Mouse (Mus musculus) cortical plate, adult 2 months (tissue): Measurements from ENCODE around the gene Cs. TPM values are rescaled to one million over a fixed set of nuclear protein-coding genes. Genes with fewer than 3 reads are reported as not detected.

Source experiments
- H3K27ac ChIP-seq: fragments of 200-500 bp; 2 replicates; pipeline ENCODE4 v1.5.1; 2012; ENCODE audit warnings: low read length, control low read depth, inconsistent platforms; ENCODE audit not compliant: insufficient read depth
- H3K4me1 ChIP-seq: fragments of 200-500 bp; 2 replicates; pipeline ENCODE4 v1.6.1; 2011; ENCODE audit warnings: low read length; ENCODE audit not compliant: control insufficient read depth, insufficient read depth
- H3K4me3 ChIP-seq: fragments of 200-500 bp; 2 replicates; pipeline ENCODE4 v1.5.1; 2011; ENCODE audit warnings: mild to moderate bottlenecking, low read length, control low read depth; ENCODE audit not compliant: insufficient read depth
- CTCF ChIP-seq: fragments of 200-500 bp; IDR thresholded peaks from 2 replicates; pipeline ENCODE4 v1.5.1; 2011; ENCODE audit warnings: mild to moderate bottlenecking, control low read depth, low read length; ENCODE audit not compliant: insufficient read depth; ENCODE audit errors: extremely low read depth
- POLR2A ChIP-seq: fragments of 200-500 bp; IDR thresholded peaks from 2 replicates; pipeline ENCODE4 v1.6.1; 2011; ENCODE audit warnings: mild to moderate bottlenecking, low read length, control low read depth; ENCODE audit not compliant: insufficient read depth; ENCODE audit errors: extremely low read depth
- polyA plus RNA-seq: library from polyadenylated mRNA; depleted of rRNA; stranded (reverse); fragments of >200 nt; gene quantifications from 2 replicates; pipeline ENCODE4 v1.2.3, GENCODE M21; 2012; rRNA removed

The Cs gene
- polyA plus RNA-seq, 1 experiment: 233 TPM

DNA sequence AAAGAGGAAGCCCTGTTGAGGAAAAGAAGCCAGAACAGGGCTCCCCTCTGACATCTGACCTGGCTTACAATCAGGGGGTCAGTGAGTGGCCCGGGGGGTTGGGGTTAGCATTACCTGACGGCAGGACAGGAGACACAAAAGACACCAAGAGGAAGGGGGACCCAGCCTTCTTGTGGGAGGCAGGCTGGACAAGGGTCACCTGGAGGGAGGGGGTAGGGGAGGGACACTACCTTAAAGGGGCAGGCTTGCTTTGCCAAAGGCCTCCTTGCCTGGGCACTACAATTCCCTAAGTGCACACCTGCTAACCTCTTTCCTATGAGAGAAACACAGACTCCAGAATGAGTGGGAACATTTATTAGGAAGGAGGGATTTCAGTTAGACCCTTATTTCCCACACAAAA is 63.5 kb downstream of the Cs start, which contains the start of gene Slc39a5:
Slc39a5 (minus strand) TSS at position 174 of the 400 bp plus-strand sequence.
- no peaks in the 10 kb centered on the region for H3K4me1 ChIP-seq
- no peak within 1 kb of the TSS for H3K4me3 ChIP-seq
- H3K27ac ChIP-seq: no peak within 1 kb of the TSS
- TF ChIP-seq POLR2A (no peak), CTCF (no peak)

DNA sequence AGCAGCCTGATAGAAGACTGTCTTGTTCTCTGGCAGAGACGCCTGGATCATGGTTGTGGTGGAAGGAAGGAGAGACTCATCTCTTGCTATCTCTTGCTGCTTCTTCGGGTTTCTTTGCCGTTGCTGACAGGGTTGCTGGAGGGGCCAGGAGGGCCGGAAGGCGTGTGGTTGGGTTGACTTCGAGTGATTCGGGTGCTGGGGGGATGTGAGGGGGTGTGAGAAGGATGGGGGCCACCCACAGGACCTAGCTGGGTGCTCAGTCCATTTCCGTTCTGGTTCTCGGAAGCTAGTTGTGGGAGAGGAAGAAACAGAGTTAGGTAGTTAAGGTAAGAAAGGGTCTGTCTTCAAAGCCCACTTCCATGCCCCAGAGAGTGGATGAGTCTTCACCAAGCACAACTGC is 64.1 kb downstream of the Cs start:
- TF ChIP-seq POLR2A: no peak
- TF ChIP-seq CTCF: no peak
- H3K27ac ChIP-seq: no peak overlapping the region
- no peak overlapping the region for H3K4me3 ChIP-seq
- H3K4me1 ChIP-seq: no peaks in the 10 kb centered on the region

DNA sequence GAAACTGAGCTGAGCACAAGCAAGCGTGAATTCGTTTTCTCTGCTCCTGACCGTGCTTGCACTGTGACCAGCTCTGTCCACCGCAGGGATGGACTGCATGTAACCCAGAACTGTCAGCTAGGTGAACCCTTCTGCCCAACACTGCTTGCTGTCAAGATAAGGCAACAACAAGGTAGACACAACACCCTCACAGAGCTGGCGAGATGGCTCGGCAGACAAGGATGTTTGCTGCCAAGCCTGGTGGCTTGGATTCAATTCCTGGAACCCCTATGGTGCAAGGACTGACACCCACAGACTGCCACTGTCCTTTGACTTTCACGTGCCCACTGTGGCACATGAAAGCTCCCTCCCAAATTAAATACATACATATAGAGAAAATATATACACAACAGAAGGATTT is 66.4 kb downstream of the Cs start:
- TF ChIP-seq CTCF (no peak), POLR2A (no peak)
- Histone ChIP-seq H3K27ac (no peak overlapping the region), H3K4me3 (no peak overlapping the region)

DNA sequence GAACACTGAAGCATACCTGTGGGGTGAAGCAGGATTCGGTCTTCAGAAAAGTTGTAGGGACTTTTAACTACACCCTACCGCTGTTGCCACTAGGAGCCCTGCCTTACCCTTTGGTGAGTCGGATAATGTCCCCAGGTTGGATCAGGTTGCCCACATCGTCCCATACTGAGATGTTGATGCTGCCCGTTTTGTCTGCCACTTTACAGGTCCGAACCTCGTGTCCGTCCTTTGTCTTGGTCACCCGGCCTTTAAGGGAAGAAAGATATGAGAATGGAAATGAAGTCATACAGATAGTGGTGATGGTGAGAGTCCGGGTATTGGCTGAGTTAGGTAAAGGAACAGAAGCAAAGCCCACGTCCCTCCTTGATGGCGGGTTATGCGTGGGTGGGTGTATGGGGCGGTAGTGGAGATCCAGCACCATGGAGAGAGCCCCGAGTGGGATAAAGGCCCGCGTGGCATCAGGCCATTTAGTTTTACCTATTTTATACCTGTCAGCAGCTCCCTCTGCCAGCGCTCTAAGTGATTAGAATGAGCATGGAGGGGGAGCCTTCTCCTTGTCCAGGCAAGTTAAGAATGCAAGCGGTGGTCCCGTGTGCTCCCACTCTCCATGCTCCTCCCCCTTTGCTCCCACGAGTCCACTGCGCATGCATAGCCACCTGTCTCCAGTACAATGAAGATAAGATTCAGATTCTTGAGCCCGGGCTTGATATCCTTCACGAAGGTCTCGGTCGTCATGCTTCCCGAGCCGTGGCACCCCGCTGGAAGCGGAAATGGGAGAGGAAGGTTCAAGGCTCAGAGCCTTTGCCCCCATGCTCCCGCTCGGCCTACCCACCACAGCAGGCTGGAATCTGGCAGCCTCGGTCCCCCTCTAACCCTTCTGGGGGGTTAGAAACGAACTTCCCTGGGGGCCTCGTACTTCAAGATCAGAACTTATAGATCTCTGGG is 71.3 kb downstream of the Cs start:
- Histone ChIP-seq H3K27ac (peak overlapping the region; percentile 22; the same call in 1 of the 2 replicates), H3K4me3 (peak overlapping the region; percentile 78), H3K4me1 (peaks cover 7% of the 10 kb centered on the region; the same call in 1 of the 2 replicates)
- TF ChIP-seq POLR2A (peak; percentile 39; the same call in 1 of the 2 replicates), CTCF (no peak)

More for the DNA sequence above, 66.4 kb downstream of the Cs start:
- H3K4me1 ChIP-seq: no peaks in the 10 kb centered on the region

DNA sequence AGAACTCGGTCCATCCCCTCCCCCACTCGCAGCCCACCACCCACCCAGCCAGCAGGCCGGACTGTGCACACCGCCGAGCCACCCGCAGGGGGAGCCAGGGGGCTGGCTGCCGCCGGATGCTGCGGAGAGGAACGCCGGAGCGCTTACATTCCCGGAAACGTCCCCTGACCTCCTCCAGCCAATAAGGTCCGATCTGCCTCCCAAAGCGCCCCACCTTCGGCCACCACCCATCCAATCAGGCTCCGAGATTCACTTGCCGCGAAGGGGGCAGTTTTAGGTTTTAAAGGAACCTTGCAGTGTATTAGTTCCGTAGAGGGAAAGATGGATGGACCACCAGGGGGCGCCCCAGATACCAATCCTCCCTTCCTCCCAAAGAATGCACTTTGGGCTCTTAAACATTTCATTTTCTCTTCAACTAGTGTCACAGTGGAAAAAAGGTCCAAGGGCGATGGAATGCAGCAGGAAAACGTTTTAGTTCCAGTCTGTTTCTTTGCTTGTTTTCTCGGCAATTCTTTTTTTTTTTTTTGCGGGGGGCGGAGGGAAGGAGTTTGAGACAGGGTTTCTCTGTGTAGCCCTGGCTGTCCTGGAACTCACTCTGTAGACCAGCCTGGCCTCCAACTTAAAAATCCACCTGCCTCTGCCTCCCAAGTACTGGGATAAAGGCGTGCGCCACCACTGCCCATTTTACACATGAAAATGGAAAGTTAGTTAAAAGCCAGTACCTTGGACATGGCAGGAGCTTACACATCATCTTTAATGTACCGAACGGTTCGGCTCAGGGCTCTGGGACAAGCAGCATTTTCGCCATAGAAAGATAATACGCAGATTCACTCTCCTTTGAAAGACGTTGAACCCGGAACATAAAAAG is 72.4 kb downstream of the Cs start:
- Histone ChIP-seq H3K27ac (peak overlapping the region; percentile 44; the same call in 1 of the 2 replicates), H3K4me1 (peaks cover 7% of the 10 kb centered on the region; the same call in 1 of the 2 replicates), H3K4me3 (peak overlapping the region; percentile 78)
- TF ChIP-seq CTCF (peak; percentile 66), POLR2A (peak; percentile 64; the same call in 1 of the 2 replicates)

DNA sequence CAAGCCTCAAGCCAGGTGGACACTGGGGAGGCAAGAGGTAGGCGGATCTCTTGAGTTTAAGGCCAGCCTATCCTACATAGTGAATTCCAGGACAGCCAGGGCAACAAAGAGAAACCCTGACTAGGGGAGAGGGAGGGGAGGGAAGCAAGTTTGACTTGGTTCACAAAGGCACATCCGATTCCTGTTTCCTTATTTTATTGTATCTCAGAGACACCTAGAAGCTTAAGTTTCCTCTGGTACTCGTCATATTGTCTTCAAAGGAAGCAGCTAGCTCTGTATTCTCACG is 73.0 kb downstream of the Cs start:
- H3K27ac ChIP-seq: peak overlapping the region; percentile 44; the same call in 1 of the 2 replicates
- TF ChIP-seq CTCF: no peak
- TF ChIP-seq POLR2A: no peak
- peak overlapping the region; percentile 78; the same call in 1 of the 2 replicates for H3K4me3 ChIP-seq
- H3K4me1 ChIP-seq: peaks cover 7% of the 10 kb centered on the region; the same call in 1 of the 2 replicates

DNA sequence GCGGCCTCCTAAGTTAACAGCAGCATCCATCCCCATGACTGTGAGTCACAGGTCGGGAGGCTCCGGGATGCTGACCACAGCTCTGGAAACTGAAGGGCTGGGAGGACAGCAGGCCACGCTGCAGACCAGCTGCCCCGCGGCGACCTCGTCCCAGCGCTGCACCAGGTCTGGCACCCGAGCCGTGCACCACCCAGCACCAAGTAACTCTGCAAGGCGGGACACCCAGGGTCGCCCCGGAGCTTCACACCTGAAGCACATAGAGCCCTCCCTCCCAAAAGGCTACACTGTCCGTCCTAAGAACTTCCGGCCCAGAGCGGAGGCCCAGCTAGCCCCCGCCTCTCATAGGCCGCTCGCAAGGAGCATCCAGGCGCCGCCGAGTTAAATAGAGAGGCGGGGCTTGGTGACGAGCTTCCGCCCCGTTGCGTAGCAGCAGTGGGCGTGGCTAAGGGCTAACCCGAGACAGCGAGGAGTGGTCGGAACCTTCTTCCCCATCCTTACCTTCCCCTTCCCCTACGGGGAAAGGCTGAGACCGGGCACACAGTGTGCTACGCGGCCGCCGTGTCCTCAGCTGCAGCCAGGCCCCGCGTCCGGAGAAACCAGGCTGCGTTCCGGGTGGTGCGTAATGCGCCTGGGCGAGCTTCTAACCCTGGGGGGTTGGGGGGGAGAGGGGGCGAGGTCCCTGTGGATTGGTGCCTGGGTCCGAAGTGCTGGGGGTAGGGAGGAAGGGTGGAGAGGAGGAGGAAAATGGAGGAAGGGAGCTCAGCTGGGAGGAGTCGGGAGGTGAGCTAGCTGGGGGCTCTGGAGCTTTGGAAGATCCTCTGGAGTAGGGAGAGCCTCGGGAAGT is 73.9 kb downstream of the Cs start, which contains the start of the genes Nabp2 and Rnf41:
Nabp2 (minus strand) TSS at position 282 of the 844 bp plus-strand sequence.
Rnf41 (plus strand) TSS at position 447 of the 844 bp plus-strand sequence.
- peak within 1 kb of the TSS; percentile 44 for H3K27ac ChIP-seq
- peaks cover 7% of the 10 kb centered on the region; the same call in 1 of the 2 replicates for H3K4me1 ChIP-seq
- H3K4me3 ChIP-seq: peak within 1 kb of the TSS; percentile 78
- TF ChIP-seq POLR2A (peak; percentile 96), CTCF (no peak)

DNA sequence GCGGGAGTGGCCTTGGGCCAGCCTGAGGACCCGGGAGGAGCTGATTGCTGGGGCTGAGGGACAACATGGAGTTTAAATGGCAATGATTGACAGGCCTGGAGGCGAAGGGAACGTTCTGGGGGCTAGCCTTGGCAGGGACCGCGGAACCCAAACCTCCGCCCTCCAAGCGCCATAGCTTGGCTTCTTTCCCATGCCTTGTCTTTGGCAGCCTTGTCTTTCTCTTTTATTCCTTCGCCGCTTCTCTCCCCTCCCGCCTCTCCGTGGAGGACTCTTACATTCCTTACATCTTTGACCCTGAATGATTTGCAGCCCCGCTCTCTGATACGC is 74.5 kb downstream of the Cs start:
- no peak for TF ChIP-seq CTCF
- TF ChIP-seq POLR2A: no peak
- Histone ChIP-seq H3K4me1 (peaks cover 7% of the 10 kb centered on the region; the same call in 1 of the 2 replicates), H3K4me3 (peak overlapping the region; percentile 78), H3K27ac (0 out of 2 replicates have a peak overlapping the region, but pooled peaks have one; percentile 32)

Other genes starting within 250 kb of the Cs start
- gene Baz2a, start 246.2 kb upstream of the Cs start, polyA plus RNA-seq: 30.2 and 32.1 TPM in 2 replicates
- gene Rbms2, start 157.4 kb upstream of the Cs start, polyA plus RNA-seq: 16.5 and 16.9 TPM in 2 replicates
- gene Gls2, start 143.3 kb upstream of the Cs start, polyA plus RNA-seq: 54.8 and 59.6 TPM in 2 replicates
- gene Spryd4, start 125.9 kb upstream of the Cs start, polyA plus RNA-seq: 9.0 and 10.0 TPM in 2 replicates
- gene Mip, start 111.9 kb upstream of the Cs start, polyA plus RNA-seq: not detected in 2 replicates
- 3.7 and 4.3 TPM in 2 replicates for gene Timeless, start 105.7 kb upstream of the Cs start, polyA plus RNA-seq
- not detected in 2 replicates for gene Apon, start 83.6 kb upstream of the Cs start, polyA plus RNA-seq
- 0.23 and 0.29 TPM in 2 replicates for gene Apof, start 69.1 kb upstream of the Cs start, polyA plus RNA-seq
- 33.5 and 34.2 TPM in 2 replicates for gene Stat2, start 67.2 kb upstream of the Cs start, polyA plus RNA-seq
- gene Il23a, start 39.0 kb upstream of the Cs start, polyA plus RNA-seq: 0.54 and 0.55 TPM in 2 replicates
- gene Pan2, start 34.4 kb upstream of the Cs start, polyA plus RNA-seq: 22.8 and 24.6 TPM in 2 replicates
- 63.7 and 65.8 TPM in 2 replicates for gene Cnpy2, start 15.3 kb upstream of the Cs start, polyA plus RNA-seq
- 101 and 103 TPM in 2 replicates for gene Coq10a, start 31.3 kb downstream of the Cs start, polyA plus RNA-seq
- 30.0 and 30.4 TPM in 2 replicates for gene Ankrd52, start 39.4 kb downstream of the Cs start, polyA plus RNA-seq
- gene Slc39a5, start 63.5 kb downstream of the Cs start, polyA plus RNA-seq: 0.51 and 0.73 TPM in 2 replicates
- 79.4 and 83.4 TPM in 2 replicates for gene Nabp2, start 73.8 kb downstream of the Cs start, polyA plus RNA-seq
- 78.2 and 78.5 TPM in 2 replicates for gene Rnf41, start 73.9 kb downstream of the Cs start, polyA plus RNA-seq
- 209 and 223 TPM in 2 replicates for gene Smarcc2, start 121.5 kb downstream of the Cs start, polyA plus RNA-seq
- gene Myl6, start 156.4 kb downstream of the Cs start, polyA plus RNA-seq: 1,299 and 1,338 TPM in 2 replicates
- gene Myl6b, start 161.0 kb downstream of the Cs start, polyA plus RNA-seq: 33.7 and 36.7 TPM in 2 replicates
- gene Esyt1, start 188.1 kb downstream of the Cs start, polyA plus RNA-seq: 11.6 and 12.0 TPM in 2 replicates
- gene Zc3h10, start 210.0 kb downstream of the Cs start, polyA plus RNA-seq: 11.9 and 12.9 TPM in 2 replicates
- 2,251 and 2,284 TPM in 2 replicates for gene Rpl41, start 211.6 kb downstream of the Cs start, polyA plus RNA-seq
- 67.5 and 71.0 TPM in 2 replicates for gene Pa2g4, start 228.3 kb downstream of the Cs start, polyA plus RNA-seq